Mouse (Mus musculus): ENCODE measurements at regions not wholly inside any gene's neighbourhood (a gene's known extent, or its start where the extent isn't known, plus 50 kb on each side); places are given as distances from the start of the nearest gene placed in this dataset.

DNA sequence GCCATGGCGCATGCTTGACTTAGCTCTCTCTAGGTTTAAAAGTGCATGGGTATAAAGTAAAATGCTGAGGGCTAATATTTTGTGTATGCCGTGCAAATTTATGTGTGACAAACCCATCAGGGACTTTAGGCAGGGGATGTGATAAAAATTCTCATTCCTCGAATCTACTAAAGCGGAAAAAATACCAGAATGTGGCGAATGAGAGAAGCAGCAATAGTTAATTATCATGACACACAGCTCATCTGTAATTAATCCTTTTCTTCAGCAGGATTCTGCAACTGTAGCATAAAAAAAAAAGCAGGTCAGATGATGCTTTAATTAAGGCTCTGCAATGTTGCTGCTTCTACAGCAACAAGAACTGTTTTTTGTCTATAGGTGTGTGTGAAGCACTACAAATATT is 286.6 kb upstream of the Prkd1 start:
- no peak for DNase-seq (ENCODE audit: low spot score)

DNA sequence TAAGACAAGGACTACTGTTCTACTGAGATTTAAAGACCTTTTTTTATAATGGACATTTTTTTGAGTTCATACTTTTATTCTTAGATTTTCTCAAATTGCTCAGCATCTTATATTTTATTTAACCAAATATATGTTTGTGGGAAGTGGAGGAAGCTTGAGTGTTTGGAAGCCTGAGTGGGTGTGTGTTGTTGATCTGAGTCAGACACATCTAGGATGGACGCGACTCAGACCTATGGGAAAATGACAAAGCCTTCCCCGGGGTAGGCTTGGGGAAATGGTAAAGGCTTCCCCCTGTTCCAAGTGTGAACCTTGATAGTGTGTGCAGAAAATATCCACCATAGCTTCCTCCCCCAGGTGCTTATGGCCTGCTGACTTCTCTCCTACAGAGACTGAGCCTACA is 283.6 kb upstream of the Prkd1 start:
- DNase-seq (ENCODE audit: low spot score) = no peak

DNA sequence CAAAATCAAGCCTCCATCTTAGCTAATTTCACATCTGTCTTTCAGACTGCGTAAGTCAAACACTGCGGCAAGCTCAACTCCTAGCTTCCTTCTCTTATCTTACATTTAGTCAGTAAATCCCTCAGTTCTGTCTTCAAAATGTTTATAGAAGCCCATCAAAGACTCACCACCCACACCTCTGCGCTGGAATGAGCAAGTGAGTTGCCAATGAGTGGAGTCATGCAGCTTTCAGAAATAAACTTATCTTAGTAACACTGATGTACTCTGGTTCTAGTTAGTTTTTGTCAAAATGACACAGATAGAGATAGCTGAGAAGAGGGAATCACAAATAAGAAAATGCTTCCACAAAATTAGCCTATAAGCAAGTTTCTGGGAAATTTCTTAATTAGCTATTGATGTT is 280.7 kb upstream of the Prkd1 start:
- no peak for DNase-seq (ENCODE audit: low spot score)

DNA sequence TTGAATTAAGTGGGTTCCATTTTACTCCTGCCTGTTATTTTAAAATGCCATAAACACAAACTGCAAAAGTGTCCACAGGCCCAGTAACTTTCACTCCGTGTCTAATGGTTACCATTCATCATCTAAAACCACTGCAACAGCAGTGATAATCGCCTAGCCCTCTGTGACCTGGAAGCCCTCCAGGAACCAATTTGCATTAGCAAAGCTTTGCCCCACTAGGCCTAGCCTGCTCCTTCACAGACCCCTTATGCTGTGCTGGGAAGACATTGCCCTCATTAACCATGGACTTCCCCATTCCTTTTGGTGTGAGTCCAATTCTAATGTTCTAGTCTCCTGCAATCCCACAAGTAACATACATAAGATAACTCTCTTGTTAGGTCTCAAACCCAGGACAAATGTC is 277.3 kb upstream of the Prkd1 start:
- no peak for DNase-seq (ENCODE audit: low spot score)

DNA sequence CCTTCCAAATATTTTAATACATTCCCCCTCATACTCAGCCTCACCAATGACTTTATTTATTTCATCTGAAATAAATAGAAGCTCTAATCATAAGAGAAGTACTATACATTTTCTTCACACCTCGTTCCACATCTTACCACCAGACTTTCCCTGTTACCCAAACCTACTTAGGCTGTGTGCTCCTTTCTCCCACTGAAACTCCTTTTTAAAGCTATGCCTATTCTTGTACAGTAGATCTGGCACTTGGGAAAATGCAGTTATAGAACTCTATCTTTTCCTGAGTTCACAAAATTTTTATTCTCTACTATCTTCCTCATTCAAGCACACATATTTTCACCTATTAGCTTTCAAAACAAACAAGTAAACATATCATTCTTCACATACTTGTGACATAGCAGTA is 272.8 kb upstream of the Prkd1 start:
- DNase-seq (ENCODE audit: low spot score) = no peak

DNA sequence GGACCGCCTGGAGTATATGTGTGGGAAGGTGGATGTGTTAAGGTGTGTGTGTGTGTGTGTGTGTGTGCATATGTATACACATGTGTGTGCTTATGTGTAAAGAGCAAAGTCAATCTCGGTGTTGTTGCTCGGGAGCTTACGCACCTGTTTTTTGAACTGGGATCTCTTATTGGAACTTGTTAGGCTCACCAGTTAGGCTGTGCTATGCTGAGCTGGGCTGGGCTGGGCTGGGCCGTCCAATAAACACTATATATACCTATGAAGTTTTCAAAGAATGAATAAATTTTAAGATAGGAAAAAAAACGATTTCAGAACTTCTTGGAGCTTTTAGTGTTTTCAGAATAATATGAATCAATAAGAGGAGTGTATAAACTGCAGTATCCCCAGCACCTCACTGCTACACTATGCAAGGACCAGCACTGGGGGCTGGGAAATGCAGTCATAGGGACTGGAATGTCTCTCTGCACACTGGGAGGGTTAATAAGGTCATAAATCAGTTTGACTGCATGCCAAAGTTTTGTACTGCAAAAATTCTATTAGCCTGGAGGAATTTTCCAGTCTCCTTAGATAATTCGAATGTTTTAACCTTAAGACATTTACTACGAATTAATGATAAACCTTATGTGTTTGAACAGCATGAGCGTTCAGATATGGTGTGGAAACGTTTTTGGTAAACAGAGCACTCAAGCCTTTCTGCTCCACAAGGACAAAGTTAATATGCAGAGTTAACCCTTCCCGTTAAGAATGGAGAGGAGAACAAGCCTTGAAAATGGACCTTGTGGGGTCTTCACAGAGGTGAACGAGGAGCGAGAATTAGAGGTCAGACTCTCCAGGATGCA is 250.9 kb upstream of the Prkd1 start:
- no peak for DNase-seq (ENCODE audit: low spot score)

DNA sequence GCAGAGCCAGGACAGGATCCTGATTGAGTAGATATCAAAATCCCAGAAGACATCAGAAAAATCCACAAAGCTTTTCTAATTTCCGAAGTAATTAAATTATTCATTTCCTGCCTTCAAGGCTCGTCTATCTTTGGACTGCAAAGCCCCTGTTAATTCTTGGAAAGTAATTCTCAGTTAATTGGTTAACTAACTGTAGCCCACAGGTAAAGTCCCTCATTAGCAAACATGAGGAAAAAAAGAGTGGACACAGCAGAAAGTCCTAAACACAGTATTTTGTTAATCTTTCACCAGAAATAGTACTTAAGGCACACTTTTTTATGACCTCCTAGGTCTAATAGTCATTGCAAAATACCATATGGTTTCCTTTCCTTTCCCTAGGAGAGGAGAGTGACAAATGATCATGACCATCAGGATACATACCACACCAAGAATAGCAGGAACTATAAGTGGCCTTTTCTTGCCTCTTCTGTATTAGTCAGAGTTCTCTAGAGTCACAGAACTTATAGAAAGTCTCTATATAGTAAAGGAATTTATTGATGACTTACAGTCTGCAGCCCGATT is 248.8 kb upstream of the Prkd1 start:
- no peak for DNase-seq (ENCODE audit: low spot score)

DNA sequence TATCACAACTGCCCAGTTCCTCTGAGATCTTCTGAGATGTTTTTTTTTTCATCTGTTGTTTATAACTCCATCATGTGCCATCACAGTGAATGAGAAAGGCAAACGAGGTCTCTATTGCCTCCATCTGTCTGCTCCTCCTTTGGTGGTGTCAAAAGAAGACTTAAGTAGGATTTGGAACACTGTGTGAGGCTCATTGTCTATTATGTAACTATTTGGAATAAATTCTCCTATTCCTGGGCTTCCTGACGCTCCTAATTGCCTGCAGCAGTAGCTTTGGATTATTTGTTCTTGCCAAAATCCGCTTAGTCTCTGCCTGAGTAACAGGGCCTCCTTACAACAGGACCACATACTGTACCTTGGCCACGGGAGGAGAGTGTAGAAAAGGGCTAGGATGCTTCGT is 244.7 kb upstream of the Prkd1 start:
- DNase-seq (ENCODE audit: low spot score) = no peak

DNA sequence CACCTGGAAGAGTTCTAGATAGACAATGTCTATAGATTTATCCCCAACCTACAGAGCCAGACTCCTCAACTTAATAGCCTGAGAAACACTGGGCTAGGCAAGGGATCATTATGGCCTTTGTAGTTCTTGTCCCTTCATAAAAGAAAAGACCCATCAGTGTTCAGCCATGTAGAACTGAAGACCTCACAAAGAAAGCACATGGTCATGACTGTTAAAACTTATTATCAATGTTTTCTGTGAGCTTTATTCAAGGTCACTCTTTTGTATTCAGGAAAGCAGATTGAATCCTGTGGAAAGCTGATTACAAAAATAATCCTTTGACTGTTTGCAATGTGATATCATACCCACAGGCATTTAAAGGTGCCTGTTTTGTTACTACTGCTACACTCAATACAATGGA is 226.9 kb upstream of the Prkd1 start:
- DNase-seq (ENCODE audit: low spot score) = no peak

DNA sequence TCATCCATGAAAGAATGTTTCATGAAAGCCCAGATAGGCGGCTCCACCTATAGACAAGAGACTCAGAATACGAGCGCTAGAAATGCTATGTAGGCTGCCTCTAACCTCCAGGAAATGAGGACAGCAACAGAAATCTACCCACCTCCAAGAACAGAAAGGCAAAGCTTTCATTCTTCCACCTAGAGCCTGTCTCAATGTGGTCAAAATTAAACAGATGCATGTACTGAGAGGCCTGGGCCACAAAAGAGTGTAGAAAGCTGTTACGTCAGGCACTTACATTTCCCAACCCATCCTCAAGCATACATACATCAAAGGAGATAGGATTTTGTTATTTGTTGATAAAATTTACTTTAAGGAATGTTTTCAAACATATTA is 225.1 kb upstream of the Prkd1 start:
- DNase-seq (ENCODE audit: low spot score) = no peak

DNA sequence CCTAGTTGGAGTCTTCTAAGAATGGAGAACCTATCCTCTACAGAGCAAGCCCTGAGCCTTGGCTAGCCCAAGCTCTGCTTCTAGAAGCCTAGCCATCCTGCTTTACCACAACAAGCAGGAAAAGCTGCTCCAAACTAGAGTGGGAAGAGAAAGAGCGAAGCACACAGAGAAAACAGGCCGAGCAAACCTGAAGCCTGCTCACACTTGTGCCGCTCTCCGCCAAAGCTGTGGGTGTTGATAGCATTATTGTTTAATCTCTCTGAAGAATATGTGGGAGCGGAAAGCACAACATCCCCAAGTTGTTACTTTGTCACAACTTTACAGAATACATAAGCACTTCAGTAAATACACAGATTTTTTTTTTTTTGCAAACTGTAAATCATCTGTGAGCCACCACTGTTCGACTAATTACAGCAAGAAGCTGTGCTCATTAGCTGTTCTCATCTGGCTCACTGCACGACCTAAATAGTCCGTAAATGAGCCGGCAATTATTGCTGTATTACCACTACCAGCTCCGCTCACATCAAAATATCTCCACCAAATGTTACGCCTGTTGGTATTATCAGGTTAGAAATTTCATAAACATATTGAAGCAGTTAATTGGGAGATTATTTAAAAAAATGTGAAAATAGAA is 224.6 kb upstream of the Prkd1 start:
- no peak for DNase-seq (ENCODE audit: low spot score)

DNA sequence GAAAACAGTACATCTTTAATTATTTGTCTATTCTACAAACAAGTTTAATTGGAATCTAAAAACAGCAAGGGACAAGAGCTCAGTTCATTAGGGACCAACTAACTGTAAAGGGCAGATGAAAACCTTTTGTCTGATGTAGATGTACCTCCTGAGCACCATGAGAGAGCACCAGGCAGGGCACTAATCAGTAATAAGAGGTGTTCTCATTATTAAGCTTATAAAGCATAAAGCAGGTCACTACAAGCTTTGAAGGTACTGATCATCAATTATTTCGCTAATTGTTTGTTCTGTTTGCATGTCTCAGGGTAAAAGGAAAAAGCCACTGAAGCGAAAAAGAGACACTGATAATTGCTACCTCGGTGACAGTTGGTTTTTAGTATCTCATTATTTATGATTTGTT is 202.7 kb upstream of the Prkd1 start:
- no peak for DNase-seq (ENCODE audit: low spot score)

DNA sequence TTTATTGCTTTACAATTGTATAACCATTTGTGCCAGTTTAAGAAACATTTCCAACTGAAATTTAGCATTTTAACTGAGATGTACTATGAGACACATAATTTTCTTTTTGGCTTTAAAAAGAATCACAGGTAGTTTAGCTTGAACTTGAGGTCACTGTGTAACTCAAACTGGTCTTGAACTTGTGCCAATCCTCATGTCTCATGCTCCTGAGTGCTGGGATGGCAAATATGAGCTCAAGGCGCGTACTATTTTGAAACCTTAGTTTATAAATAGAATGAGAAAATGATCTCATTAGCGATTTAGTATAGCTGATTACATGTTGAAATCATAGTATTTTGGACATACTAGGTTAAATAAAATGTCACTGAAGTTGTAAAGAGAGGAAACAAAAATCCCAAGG is 199.1 kb upstream of the Prkd1 start:
- no peak for DNase-seq (ENCODE audit: low spot score)

DNA sequence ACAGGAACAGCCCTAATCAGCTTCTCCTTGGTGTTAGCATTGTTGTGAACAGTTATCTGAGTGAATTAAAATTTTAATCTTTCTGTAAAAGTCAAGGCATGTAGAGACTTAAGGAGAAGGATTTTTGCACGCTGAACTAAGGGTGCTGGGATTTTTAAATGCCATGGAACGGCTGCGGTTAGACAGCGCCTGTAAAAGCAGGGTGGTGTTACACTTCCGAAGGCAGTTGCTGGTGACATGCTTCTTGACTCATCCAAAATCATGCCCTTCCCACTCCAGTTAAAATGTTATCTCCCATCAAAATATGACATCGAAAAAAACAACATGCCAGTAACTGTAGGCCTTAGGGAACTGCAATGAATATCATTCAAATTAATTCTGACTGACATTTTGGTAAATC is 193.8 kb upstream of the Prkd1 start:
- DNase-seq (ENCODE audit: low spot score) = no peak

DNA sequence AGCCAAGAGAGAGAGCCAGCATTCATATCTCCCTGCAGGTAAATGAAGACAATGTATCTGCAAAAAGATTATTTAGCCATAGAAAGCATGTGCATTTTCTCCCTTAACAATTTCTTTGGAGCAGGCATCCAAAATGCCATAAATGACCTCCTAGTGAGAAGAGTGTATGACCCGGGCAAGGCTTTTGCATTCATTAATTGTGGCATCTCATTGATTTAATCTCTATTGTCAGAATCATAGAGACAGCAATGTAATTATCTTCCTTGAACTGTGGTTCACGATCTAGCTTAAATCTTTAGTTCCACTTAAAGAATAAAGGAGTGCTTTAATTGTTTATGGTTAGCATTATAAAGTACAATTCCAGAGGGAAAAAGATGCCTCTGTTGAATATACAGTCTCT is 190.5 kb upstream of the Prkd1 start:
- no peak for DNase-seq (ENCODE audit: low spot score)

DNA sequence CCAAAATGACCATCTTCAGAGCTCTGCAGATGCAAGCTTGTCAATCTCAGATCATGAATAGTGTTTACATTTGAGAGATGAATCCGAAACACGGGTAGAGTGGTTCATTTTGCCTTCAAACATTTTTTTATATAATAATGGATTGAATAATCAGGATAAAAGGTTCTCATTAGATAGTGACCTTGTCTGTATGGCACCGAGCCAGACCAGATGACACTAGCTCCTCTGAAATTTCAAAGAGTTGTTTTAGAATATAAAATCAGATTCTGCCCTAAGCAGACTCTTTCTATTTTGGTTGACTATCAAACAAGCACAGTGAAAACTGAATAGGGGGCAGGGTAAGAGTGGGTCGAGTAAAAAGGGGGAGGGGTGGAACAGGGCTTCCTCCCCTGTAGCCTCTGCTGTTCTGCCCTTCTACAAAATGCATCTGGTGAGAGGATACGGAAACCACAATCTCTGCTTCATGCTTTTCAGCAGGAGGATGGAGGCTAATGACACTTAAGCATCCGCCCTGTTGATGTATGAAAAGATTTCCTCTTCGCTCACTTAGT is 159.9 kb upstream of the Prkd1 start:
- DNase-seq (ENCODE audit: low spot score) = no peak

DNA sequence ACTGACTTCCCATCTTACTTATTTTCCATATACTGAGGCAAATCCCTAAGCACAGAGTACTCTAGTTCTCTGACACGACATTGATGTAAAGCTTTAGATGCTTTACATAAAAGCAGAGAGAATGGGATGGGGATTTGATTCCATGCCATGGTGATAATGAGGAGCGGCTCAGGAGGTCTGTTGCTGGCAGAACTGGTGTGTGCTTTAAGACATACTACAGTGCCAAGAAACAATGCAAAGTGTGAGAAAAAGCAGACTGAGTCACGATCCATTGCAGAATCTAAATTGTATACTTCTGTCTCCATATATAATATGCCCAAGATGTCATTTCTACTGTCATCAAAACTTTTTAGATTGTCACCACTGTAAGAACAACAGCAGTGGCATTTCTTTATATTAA is 155.5 kb upstream of the Prkd1 start:
- no peak for DNase-seq (ENCODE audit: low spot score)

DNA sequence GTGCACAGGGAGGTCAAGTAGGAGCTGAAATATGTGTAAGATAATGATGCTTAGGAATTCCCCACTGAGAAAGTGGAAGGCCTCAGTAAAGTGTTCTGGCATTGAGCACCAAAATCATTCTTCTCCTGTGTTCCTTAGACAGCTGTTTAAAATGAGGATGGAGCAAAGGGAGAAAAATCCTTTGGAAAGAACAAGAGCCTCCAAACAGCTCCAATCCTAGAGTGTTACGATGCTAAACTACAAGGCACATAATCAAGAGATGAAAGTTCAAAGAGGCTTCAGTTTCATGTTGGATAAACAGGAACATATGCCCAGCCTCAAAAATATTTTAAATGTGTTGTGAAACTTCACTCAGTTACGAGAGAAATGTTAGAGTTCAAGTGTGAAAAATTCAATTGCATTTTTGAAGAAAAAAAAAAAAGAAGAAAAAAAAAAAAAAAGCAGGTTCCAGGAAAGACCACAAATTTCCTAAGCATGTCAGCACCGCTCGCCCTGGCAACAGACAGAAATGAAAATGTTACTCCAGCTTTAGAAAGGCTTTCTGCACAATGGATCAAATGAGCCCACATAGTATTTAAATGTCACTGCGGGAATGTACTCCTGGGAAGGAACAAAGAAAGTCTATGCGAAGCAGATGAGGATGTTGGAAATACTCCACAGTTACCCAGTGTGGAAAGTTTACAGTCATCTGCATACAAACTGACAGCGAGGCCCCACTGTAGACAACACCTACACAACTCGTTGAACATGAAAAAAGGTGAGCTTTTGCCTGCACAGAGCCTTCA is 116.5 kb upstream of the Prkd1 start:
- no peak for DNase-seq (ENCODE audit: low spot score)

DNA sequence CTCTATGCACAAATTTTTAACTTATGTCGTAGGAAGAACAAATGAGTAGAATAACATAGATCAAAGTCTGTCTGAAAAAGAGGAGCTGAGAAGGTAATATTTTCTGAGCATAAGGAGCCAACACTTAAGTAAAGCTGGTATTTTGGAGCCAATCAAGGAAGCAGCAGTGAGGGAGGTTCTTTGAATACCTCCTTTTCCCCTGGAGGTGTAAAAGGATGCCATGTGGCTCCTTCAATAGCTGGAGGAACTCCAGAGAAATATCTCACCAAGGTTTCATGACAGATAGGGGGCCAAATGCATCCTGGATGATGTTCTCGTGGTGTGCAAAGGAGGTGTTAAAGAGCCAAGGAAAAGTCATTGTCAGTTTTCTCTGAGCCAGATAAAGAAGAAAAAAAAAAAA is 115.6 kb upstream of the Prkd1 start:
- no peak for DNase-seq (ENCODE audit: low spot score)

DNA sequence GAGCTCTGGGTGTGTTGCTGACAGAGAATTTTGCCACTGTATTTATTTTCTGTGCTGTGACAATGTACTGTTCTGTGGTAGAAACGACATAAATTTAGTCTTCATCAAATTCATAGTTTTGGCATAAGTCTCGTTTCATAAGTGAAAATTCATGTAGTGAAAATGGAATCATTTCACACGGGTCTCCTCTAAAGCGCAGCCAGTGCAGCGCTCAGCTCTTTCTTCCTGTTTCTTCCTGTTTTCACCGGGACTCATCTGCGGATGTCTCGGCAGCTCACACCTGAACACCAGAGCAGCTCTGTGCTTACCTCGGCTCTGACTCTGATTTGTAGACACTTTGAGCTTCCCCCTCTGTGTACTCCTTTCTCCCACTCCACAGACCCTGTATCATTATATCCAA is 85.2 kb upstream of the Prkd1 start:
- DNase-seq (ENCODE audit: low spot score) = no peak

DNA sequence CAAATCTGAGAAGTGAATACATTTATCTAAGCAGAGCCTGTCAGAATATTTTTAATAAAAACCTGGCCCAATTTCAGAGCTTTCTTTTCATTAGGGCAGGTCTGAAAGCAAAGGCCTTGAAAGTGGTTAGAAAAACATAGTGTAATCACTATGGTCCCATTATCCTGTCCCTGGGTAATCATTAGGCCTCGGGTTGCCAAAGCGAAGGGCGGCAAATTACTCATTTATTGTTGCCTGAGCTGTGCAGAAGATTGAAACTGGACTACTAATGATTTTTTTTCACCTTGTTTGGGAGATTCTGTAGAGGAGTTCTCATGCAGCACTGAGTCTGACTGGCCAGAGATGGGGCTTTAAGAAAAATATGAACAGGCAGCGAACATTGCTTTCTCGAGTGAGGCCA is 63.7 kb upstream of the Prkd1 start:
- no peak for DNase-seq (ENCODE audit: low spot score)

DNA sequence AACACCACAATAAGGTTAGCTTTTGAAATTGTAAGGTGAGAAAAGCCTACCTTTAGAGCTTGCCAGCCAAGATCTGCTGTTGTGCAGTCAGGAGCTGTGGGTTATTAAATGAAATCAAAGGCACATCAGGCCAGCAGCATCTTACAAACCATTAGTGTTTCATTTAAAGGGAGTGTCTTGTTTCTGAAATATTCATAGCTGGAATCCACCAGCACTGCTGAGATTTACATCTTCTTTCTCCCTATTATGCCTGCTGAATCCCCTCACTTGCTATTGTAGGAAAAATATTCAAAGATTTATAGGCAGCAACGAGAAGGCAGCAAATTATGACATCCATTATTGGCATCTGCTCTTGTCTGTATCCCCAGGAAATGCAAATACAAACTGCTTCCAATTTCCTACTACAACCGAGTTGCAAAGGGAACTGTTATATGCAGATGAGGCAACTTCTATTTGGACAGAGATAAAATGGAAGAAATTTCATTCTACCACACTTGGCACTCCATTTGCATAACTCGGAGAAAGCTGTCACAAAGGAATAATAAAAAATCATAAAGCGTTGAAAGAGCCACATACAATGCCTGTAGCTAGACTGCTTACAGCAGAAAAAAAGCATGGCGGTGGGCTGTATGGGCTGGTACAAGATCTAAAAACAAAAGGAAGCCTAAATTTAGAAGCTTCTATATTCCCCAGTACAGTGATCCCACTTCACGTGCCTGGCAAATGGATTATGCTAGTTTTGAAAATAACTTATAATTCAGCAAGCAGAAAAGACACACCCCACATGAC is 60.3 kb upstream of the Prkd1 start:
- no peak for DNase-seq (ENCODE audit: low spot score)
